ENCODE assay signal across 8 mouse cellular contexts in genomic region chr17:56005415-56006061, GRCm38 (mm10). TPM values are rescaled to one million over a fixed set of nuclear protein-coding genes. Genes with fewer than 3 reads are reported as not detected.
DNase-seq lines count a peak whose midpoint lies in the region; ATAC-seq and TF ChIP-seq lines count a peak whose summit lies in the region.

Gene Stap2, minus strand, starts transcription at chr17:56005584.
Gene Mpnd, plus strand, starts transcription at chr17:56005711.

- no peak for DNase-seq in left cerebral cortex, adult 2 months (ENCODE audit: extremely low spot score in 1 of 2, low spot score in 2 of 2)
- no peak for DNase-seq in left cerebral cortex, adult 18-20 months (ENCODE audit: low spot score in 2 of 2)
- peak; percentile 67 for DNase-seq in R1 (ENCODE audit: low read depth, low spot score)
- DNase-seq in heart, adult 11 months, result peak; percentile 98
- DNase-seq in kidney, adult 18-20 months, result peak; percentile 64
- no peak for DNase-seq in spleen, adult 12 weeks (ENCODE audit: low spot score)
- no peak for DNase-seq in layer of hippocampus, adult 18-20 months (ENCODE audit: low spot score in 2 of 2)

- 0 out of 2 replicates have a peak within 1 kb of the TSS, but pooled peaks have one; percentile 33 for H3K4me3 ChIP-seq in left cerebral cortex, adult 2 months
- peak within 1 kb of the TSS; percentile 41 for H3K4me3 ChIP-seq in lung, embryonic 16.5 days (ENCODE audit: low read length)

- ATAC-seq in lung, embryonic 16.5 days (ENCODE audit: low read depth), result no peak

- peak within 1 kb of the TSS; percentile 62 for H3K9ac ChIP-seq in lung, embryonic 16.5 days (ENCODE audit: low read length)

- intact Hi-C loops in left cerebral cortex, adult 2 months (cut with DNase I), result no loop called here

- 21% methylated on average over 13 of the region's 13 CpGs for WGBS in lung, embryonic 16.5 days

- no peaks in the 10 kb centered on the region for H3K36me3 ChIP-seq in lung, embryonic 16.5 days (ENCODE audit: control insufficient read depth, insufficient read depth, low read length)

- H3K27me3 ChIP-seq in lung, embryonic 16.5 days (ENCODE audit: control insufficient read depth, insufficient read depth, low read depth, low read length), result peaks cover 4% of the 10 kb centered on the region; the same call in 1 of the 2 replicates

- H3K27ac ChIP-seq in left cerebral cortex, adult 2 months, result no peak within 1 kb of the TSS
- peak within 1 kb of the TSS; percentile 45 for H3K27ac ChIP-seq in lung, embryonic 16.5 days (ENCODE audit: low read length)

- no peaks in the 10 kb centered on the region for H3K9me3 ChIP-seq in lung, embryonic 16.5 days (ENCODE audit: control insufficient read depth, low read length)

- H3K4me1 ChIP-seq in lung, embryonic 16.5 days (replicated peaks; ENCODE audit: control insufficient read depth, insufficient read depth, low read length), result peaks cover 15% of the 10 kb centered on the region

- no peak for TF ChIP-seq CTCF in left cerebral cortex, adult 2 months (IDR thresholded peaks at IDR 0.05)

- H3K4me2 ChIP-seq in lung, embryonic 16.5 days (ENCODE audit: low read depth, low read length), result peak within 1 kb of the TSS; percentile 49

RNA-seq across cellular contexts. Expression of gene Stap2, which starts in this region (rescaled TPM):
- 1 to 10 TPM; 2.5 to 3.1 TPM for total RNA-seq in left cerebral cortex, adult 2 months (2021)
- 1 to 10 TPM; 1.9 to 2.8 TPM for total RNA-seq in left cerebral cortex, adult 18-20 months (2021)
- polyA plus RNA-seq in lung, embryonic 16.5 days (2015; fragmentation: Nextera tagmentation; extraction: Ambion mirVana), result 25.4 and 27.9 TPM in 2 replicates
- total RNA-seq in layer of hippocampus, adult 18-20 months (2021), result 1 to 10 TPM; 1.4 to 2.1 TPM

RNA-seq across cellular contexts. Expression of gene Mpnd, which starts in this region (rescaled TPM):
- 10 to 100 TPM; 90.8 to 91.2 TPM for total RNA-seq in left cerebral cortex, adult 2 months (2021)
- total RNA-seq in left cerebral cortex, adult 18-20 months (2021), result 10 to 100 TPM; 85.0 to 94.3 TPM
- polyA plus RNA-seq in lung, embryonic 16.5 days (2015; fragmentation: Nextera tagmentation; extraction: Ambion mirVana), result 80.1 and 86.2 TPM in 2 replicates
- total RNA-seq in layer of hippocampus, adult 18-20 months (2021), result 100 to 1,000 TPM; 106 to 111 TPM

Comparison
In these comparisons a context has a peak if more than half of its experiments do, and no peak if none do; other contexts are left out.
1. DNase-seq: peak in R1 (single experiment), heart, adult 11 months (single experiment) and kidney, adult 18-20 months (single experiment); none in left cerebral cortex, adult 2 months (0 of 2), left cerebral cortex, adult 18-20 months (0 of 2), spleen, adult 12 weeks (single experiment) and layer of hippocampus, adult 18-20 months (0 of 2).